Mouse (Mus musculus) spleen, postnatal 36 days (tissue): Measurements from ENCODE around the gene Nthl1.
A peak's percentile ranks its signal among the peaks of the same experiment; 100 is the strongest.

Experiments
- DNase-seq, 2 experiments: peaks; one replicate each; pipeline ENCODE4 v3.0.0; 2022; ENCODE audit warnings: low spot score in 2 of 2, mixed read lengths in 1 of 2

The Nthl1 gene

DNA sequence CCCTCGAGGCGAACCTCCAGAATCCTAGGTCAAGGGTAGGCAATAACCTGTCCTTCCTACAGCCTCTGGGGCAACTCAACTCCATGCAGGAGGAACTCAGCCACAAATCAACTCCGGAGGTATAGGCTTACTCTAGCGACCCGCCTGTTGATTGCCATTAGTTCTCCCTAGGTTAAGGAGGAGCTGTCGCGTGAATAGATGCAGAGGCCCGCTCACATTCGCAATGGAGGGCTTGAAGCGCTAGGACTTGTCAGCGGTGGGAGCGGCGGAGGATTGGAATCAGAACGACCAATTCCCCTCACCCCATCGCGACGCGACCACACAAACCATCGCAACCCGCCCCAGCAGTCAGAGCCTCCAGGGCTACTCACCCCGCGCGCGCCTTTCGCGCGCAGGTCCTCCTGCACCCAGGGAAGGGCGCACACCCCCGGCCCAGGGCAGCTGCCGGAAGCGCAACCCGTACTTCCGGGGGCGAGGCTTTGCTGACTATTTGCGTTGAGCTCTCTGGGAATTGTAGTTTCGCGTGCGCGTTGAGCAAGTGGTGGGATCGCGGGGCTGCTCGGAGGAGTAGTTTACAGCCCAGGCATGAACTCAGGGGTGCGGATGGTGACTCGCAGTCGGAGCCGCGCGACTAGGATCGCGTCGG is at the start of gene Nthl1, which contains the start of gene Tsc2:
Nthl1 (plus strand) TSS at position 514 of the 646 bp plus-strand sequence.
Tsc2 (minus strand) TSS at position 464 of the 646 bp plus-strand sequence.
- peak; percentile 81 to 86 for DNase-seq

DNA sequence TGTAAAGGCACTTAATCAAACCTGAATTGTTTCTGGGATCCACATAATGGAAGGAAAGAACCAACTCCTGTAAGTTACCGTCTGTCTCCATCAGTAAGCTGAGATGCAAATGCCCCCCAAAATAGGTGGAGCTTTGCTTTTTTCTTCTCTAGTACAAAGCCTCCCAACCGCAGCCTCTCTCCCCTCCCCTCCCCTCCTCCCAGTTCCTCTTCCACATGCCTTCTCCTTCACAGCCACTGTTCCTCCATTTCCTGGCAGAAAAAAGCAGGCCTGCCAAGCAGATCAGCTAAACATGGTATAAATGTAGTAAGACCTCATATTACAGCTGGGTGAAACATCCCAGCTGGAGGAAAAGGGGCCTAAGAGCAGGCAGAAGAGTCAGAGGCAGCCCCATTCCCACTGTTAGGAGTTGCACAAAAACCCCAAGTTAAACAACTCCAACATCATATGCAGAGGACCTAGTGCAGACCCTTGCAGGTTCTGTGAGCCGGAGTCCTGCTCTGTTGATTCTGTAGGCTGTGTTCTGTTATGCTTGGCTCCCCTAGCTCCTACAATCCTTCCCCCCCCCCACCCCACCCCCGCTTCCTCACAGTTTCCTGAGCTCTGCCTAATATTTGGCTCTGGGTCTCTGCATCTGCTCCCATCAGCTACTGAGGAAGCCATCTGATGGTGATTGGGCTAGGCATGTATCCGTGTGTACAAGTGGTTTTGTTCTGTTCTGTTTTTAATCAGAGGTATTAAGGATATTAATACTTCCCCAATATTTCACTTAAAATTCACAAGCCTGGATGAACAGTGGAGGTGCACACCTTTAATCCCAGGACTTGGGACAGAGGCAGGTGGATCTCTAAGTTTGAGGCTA is 48.6 kb upstream of the Nthl1 start:
- no peak for DNase-seq

DNA sequence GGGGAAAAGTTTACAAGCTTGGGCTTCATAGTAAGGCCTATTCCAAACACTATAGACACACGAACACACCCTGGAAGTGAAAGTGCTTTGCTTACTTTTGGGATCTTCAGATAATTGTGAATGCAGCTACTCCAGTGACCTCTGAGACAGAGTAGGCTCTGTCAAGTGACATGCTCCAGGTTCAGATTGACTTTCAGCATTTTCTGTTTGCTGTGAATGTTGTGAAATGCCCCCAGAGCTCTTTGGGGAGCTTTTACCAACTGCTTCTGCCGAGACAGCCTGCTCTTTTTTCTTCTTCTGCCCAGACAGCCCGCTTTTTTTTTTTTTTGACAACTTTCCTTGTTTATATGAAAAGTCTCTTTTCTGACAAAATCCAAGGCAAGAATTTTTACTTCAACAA is 48.0 kb upstream of the Nthl1 start:
- DNase-seq: no peak

DNA sequence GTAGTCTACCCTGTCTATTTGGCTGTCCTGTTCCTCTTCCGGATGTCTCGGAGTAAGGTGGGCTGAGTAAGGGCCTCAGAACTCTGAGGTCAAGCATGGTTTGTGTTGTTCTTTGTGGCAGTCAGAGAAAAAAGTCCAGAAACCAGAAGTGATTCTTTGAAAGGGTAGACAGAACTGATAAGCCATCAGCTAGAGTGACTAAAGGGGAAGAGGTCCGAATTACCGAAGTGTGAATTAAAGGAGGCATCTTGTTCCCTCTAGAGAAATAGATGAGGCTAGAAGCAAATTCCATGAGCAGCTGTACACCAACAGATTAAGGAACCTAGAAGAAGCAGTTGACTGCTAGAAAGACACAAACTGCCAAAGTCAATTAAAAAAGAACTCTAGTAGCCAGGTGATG is 45.9 kb upstream of the Nthl1 start:
- no peak for DNase-seq

DNA sequence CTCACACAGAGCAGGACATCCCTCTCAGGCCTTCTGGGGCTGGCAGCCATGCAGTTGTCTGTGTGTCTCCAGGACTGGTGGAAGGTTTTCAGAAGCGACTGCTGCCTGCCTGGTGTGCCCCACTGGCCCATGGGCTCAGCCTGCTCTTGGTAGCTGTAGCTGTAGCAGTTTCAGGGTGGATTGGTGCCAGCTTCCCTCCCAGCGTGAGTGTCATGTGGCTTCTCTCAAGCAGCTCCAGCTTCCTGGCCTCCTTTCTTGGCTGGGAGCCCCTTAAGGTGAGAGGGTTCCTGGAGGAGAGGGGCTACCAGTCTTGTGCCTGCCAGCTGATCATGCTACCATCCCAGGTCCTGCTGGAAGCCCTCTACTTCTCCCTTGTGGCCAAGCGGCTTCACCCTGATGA is 41.5 kb upstream of the Nthl1 start:
- no peak for DNase-seq

DNA sequence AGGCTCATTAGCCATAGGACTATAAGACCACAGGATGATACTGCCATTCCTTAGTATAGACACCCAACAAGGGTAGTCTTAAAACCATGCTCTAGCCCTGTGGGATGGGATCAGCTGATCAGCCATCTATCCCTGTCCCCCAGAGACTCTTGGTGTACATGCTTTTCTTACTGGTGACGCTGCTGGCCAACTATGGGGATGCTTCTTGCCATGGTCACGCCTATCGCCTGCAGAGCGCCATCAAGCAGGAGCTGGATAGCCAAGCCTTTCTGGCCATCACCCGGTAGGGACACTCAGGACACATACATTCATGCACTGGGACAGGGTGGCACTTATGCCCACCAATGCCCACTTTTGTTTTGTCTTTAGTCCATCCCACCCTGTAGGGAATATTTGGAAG is 40.8 kb upstream of the Nthl1 start:
- DNase-seq: no peak

DNA sequence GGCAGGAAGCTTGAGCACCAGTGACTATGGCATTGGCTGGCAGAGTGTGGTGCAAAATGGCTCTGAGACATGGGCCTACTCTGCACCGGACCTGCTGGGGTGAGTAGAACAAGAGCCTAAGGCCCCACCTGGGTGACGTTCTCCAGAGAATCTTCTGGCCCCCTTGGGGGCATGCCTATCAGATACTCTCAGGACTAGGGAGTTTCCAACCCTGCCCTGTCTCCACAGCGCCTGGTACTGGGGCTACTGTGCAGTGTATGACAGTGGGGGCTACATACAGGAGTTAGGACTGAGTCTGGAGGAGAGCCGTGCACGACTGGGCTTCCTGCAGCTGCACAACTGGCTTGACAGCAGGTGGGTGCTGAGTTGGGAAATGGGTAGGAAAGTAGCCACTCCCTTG is 39.2 kb upstream of the Nthl1 start:
- no peak for DNase-seq

DNA sequence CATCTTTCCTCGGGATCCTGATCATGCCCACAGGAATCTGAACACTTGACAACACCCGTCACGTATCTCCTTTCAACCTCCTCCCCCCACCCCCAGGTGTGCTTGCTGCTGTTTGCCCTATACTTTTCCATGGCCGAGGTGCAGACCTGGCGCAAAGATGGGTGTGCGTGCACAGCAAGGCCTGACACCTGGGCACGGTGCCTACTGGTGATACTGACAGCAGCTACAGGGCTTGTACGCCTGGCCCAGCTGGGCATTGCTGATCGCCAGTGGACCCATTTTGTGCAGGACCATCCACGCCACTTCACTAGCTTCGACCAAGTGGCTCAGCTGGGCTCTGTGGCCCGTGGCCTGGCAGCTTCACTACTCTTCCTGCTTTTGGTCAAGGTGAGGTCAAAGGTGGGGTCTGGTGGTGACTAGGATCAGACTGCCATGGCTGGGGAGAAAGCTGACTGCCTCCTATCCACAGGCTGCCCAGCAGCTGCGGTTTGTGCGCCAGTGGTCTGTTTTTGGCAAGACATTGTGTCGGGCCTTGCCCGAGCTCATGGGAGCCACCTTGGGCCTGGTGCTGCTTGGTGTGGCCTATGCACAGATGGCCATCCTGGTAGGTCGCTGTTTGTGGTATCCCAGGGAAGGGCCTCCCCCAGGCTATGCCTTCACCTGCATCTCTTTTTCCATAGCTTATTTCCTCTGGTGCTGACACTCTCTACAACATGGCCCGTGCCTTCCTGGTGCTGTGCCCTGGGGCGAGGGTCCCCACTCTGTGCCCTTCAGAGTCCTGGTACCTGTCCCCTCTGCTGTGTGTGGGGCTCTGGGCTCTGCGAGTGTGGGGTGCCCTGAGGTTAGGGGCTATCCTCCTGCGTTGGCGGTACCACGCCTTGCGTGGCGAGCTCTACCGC is 38.2 kb upstream of the Nthl1 start:
- DNase-seq: no peak

DNA sequence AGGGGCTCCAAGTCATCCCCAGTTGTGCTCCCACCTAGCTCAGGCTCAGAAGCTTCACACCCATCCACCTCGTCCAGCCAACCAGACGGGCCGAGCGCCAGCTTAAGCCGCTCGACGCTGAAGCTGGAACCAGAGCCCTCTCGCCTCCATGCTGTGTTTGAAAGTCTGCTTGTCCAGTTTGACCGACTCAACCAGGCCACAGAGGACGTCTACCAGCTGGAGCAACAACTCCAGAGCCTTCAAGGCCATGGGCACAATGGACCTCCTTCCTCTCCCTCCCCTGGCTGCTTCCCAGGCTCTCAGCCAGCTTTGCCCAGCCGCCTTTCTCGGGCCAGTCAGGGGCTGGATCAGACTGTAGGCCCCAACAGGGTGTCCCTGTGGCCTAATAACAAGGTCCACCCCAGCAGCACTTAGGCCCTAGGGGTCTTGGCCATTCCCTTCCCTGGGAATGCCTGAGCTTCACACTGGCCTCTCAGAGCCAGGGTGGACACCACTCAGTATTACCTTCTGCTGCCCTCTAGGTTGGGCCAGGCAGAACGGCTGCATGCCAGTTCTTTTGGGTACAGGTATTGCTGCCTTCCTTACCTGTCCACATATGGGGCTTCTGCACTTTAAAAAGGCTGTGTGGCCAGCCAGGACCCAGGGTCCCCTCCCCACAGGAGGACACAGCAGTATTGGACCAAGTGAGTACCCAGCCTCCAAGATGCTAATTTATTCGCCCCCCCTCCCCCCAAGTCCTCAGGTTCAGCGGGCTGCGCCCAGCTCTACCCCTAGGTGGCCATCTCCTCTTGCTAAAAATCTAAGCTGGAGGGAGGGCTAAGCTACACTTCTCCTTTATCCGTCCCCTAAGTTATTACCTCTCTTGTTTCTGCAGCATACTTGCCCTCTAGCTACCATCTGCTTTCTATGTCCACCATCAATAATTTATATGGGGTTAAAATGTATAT is 37.1 kb upstream of the Nthl1 start:
- DNase-seq: no peak

DNA sequence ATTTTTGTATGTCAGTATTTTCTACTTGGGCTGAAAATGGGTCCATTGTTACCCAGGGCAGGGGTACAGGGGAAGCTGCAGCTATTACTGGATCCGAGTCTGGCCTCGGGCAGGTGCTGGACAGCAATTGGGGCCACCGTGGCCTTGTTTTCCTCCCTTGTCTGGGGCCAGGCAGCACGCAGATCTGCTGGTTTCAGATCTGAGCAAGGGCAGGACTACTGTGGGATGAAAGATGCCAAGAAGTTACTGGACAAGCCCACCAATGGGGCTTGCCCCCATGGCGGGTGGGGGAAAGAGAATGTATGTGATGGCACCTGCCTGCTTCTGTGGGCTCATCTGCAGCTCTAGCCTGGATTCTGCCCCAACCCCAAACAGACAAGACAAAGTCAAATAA is 36.4 kb upstream of the Nthl1 start:
- no peak for DNase-seq

DNA sequence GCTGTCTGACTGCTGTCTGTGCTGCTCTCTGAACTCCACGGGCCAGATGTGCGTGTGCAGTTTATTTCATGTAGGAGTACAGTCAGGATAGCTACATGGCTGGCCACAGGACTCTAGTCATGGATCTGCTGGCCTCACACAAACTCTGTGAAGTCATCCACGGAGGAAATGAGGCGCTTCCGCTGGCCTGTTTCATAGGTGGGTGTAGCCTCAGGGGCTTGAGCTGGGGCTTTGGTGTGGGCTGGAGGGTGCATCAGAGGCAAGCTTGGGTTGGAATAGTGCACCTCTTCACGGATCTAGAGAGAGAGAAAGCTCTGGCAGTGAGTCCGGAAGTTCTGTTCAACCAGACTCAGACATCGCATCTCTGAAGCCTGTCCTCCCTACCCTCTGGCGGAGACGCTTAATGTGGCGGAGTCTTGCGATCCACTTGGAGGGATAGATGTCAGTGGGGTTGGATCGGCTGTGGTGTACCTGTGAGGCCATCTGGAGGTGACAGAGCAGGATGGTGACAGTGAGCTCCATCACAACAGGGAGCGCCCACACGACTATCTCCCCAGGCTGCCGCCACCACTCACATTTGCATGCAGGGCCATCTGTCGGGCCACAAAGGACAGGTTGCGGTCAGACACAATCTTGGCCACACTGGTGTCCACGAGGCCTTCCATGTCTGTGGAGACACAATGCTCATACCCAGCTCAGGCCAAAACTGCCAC is 35.9 kb upstream of the Nthl1 start:
- no peak for DNase-seq

DNA sequence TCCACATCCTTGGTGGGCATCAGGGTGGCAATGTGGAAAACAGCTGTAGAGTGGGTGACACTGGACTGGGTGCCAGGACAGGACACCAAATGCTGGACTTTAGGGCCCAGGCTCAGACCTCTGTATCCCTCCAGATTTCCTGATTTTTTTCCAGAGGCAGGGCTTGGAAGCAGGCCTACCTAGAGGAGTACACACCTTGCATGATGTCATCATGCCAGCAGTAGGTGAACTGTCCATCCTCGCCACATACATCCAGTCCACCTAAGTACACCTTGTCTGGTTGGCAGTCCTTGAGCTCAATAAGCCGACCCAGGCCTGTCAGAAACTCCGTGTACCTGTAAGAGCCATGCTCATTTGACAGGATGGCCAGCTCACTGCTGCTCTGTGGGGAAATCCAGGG is 34.5 kb upstream of the Nthl1 start:
- no peak for DNase-seq

DNA sequence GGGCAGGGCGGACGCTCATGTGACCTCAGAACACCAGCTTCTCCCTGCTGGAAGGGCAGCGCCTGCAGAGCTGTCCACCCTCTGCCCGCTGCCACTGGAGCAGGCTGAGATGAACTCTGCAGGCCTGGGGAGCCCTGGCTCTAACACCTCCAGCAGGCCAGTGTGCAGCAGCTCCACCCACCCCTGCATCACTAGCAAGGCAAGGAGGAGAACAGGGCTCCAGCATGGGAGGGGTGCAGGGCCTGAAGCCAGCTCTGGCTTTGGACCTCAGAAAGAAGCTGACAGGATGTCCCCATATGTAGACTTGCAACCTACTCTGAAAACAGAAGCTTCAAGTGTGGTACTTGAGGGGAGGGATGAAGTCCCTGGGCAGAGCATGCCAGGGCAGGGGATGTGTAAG is 32.0 kb upstream of the Nthl1 start:
- DNase-seq: no peak

DNA sequence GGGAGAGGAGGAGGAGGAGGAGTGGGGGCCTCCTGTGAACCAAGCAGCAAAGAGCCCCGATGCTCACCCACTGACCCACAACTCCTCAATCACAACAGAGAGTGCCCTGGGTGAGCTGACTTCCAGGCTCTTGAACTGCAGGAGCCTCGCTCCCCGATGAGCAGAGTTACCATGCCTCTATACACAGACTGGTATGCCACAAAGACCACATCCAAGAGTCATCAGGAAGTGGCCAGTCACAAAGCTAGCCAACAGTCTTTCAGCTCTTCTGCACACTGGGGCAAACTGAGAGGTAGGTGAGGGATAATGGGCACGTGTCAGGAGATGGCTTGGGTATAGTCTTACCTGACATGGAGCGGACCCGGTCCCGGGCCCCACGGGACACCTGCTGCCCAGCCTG is 28.5 kb upstream of the Nthl1 start:
- DNase-seq: no peak

DNA sequence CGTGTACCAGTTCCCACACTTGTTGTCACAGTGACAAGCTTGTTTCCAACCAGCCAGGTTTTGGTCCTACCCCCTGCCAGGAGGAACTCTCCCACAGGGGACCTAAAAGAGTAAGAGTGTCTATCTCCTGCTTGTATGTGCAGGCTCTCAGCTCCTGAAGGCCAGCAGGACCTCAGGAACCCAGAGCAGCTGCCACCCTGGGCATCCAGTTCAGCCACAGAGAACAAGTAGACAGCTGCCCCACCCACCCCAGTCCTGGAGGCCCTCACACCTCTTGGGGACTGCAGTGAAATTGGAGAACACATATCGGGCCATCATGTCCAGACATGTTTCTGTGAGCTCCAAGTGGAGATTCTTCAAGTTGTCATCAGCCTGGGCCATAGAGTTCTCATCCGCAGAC is 27.9 kb upstream of the Nthl1 start:
- no peak for DNase-seq

DNA sequence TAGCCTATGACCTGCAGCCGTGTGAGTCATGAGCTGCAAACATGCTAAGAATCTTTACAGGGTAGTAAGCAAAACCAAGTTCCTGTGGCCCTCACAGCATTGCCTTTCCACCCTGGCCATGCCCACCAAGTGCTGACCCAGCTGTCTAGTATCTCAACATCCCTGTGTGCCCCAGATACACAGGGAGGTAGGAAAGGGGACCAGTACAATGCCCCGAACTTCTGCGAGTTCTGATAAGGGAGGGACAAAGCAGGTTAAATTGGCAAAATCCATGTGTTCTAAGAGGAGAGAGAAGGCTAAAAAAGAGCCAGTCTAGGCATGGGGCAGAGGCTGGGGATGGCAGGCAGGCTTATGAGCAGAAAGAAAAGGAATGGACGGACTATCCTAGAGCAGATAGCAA is 24.1 kb upstream of the Nthl1 start:
- no peak for DNase-seq

DNA sequence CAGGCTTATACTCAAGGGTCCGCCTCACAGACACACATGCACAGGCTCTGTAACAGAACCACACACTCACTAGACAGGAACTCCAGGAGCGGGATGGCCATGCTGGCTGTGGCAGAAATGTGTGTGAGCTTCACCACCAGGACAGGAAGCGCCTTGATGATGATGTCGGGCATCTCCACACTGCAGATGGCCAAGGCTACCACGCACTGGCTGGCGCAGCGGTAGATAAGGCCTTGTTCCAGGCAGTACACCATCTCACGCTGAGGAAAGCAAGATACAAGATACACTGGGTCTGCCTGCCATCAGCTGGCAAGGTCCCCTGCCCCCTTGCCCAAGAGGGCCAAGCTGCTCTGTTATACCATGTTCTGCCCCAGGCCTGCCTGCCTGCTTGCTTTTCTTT is 23.6 kb upstream of the Nthl1 start:
- peak; percentile 27 to 42 for DNase-seq

DNA sequence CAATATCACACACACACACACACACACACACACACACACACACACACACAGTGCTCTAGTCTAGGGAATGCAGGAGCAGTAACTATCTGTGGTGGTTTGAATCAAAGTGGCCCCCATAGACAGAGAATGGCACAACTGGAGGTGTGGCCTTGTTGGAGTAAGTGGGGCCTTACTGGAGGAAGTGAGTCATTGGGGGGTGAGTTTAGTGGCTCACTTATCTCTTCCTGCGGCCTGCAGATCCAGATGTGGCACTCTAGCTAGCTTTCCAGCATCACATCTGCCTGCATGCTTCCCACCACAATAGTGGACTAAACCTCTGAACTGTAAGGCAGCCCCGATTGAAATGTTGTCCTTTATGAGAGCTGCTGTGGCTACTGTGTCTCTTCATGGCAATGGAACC is 21.8 kb upstream of the Nthl1 start:
- DNase-seq: no peak

DNA sequence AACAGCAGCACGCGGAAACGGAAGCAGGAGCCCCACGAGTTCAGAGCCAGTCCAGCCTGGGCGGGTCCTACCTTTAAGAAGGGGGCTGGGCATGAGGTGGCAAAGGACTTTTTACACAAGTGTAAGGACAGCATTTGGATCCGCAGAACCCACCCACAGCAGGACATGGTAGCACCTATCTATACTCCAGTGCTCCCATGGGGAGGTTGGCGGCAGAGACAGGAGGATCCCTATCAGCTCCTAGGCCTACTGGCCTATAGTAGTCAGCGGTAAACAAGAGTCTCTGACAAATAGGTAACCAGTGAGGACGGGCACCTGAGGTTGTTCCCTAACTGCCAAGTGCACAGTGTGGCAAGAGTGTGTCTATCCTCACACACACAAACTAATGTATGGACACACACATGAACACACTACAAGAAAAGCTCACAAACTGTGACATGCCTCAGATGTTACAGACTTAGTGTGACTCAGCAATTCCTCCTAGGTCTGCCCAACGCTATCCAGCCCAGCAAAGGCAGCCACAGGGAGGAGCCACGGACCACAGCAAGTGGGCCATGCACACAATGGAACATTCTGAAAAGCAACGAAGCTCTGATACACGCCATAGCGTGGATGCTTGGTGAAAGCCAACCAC is 14.8 kb upstream of the Nthl1 start:
- DNase-seq: peak; percentile 19 to 27

DNA sequence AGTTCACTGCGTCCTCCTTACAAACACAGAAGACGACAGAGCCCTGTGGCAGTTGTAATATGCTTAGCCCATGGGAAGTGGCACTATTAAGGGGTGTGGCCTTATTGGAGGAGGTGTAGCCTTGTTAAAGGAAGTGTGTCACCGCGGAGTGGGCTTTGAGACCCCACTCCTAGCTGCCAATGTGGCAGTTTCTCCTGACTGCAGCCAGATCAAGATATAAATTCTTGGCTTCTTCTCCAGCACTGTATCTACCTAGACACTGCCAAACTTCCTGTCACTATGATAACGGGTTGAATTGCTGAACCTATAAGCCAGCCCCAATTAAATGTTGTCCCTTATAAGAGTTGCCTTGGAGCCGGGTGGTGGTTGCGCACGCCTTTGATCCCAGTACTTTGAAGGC is 7.0 kb upstream of the Nthl1 start:
- no peak for DNase-seq
